ENCODE assay signal across 8 mouse cellular contexts in genomic region chr16:4655251-4655734, GRCm38 (mm10). TPM values are rescaled to one million over a fixed set of nuclear protein-coding genes. Genes with fewer than 3 reads are reported as not detected.
DNase-seq lines count a peak whose midpoint lies in the region; ATAC-seq and TF ChIP-seq lines count a peak whose summit lies in the region.

No protein-coding gene starts in this region.

- H3K4me2 ChIP-seq in forebrain, embryonic 15.5 days (replicated peaks): no peak overlapping the region
- no peak overlapping the region for H3K4me2 ChIP-seq in lung, embryonic 16.5 days (ENCODE audit: low read depth, low read length)

- peaks cover 82% of the 10 kb centered on the region for H3K4me1 ChIP-seq in forebrain, embryonic 10.5 days
- peaks cover 9% of the 10 kb centered on the region for H3K4me1 ChIP-seq in forebrain, embryonic 15.5 days
- H3K4me1 ChIP-seq in embryonic fibroblast, embryonic 13.5 days (ENCODE audit: control insufficient read depth, insufficient read depth, low read length): peaks cover 36% of the 10 kb centered on the region
- peaks cover 23% of the 10 kb centered on the region for H3K4me1 ChIP-seq in lung, embryonic 16.5 days (replicated peaks; ENCODE audit: control insufficient read depth, insufficient read depth, low read length)

- H3K9ac ChIP-seq in forebrain, embryonic 15.5 days (replicated peaks): no peak overlapping the region
- no peak overlapping the region for H3K9ac ChIP-seq in lung, embryonic 16.5 days (ENCODE audit: low read length)

- no peak for TF ChIP-seq CTCF in embryonic fibroblast, embryonic 13.5 days (IDR thresholded peaks at IDR 0.05; ENCODE audit: borderline replicate concordance, insufficient read depth, low read length)

- H3K27ac ChIP-seq in forebrain, embryonic 10.5 days: peak overlapping the region; percentile 75
- H3K27ac ChIP-seq in forebrain, embryonic 15.5 days (replicated peaks): no peak overlapping the region
- peak overlapping the region; percentile 26; the same call in 1 of the 2 replicates for H3K27ac ChIP-seq in embryonic fibroblast, embryonic 13.5 days (ENCODE audit: insufficient read depth, low read length)
- H3K27ac ChIP-seq in lung, embryonic 16.5 days (ENCODE audit: low read length): peak overlapping the region; percentile 51

- peaks cover 49% of the 10 kb centered on the region for H3K36me3 ChIP-seq in forebrain, embryonic 10.5 days (replicated peaks)
- peaks cover 10% of the 10 kb centered on the region; the same call in 1 of the 2 replicates for H3K36me3 ChIP-seq in forebrain, embryonic 15.5 days
- peaks cover 13% of the 10 kb centered on the region; the same call in 1 of the 2 replicates for H3K36me3 ChIP-seq in lung, embryonic 16.5 days (ENCODE audit: control insufficient read depth, insufficient read depth, low read length)

- no peaks in the 10 kb centered on the region for H3K9me3 ChIP-seq in forebrain, embryonic 10.5 days
- no peaks in the 10 kb centered on the region for H3K9me3 ChIP-seq in forebrain, embryonic 15.5 days
- no peaks in the 10 kb centered on the region for H3K9me3 ChIP-seq in lung, embryonic 16.5 days (ENCODE audit: control insufficient read depth, low read length)

- H3K27me3 ChIP-seq in forebrain, embryonic 10.5 days (ENCODE audit: poor library complexity, severe bottlenecking): no peaks in the 10 kb centered on the region
- no peaks in the 10 kb centered on the region for H3K27me3 ChIP-seq in forebrain, embryonic 15.5 days
- H3K27me3 ChIP-seq in lung, embryonic 16.5 days (ENCODE audit: control insufficient read depth, insufficient read depth, low read depth, low read length): no peaks in the 10 kb centered on the region

- 73% methylated on average over 4 of the region's 4 CpGs for WGBS in forebrain, embryonic 10.5 days
- WGBS in forebrain, embryonic 15.5 days: 80% methylated on average over 4 of the region's 4 CpGs
- 55% methylated on average over 4 of the region's 4 CpGs for WGBS in lung, embryonic 16.5 days

- ATAC-seq in forebrain, embryonic 15.5 days (replicated peaks): no peak
- ATAC-seq in lung, embryonic 16.5 days (ENCODE audit: low read depth): 0 out of 2 replicates have a peak, but pooled peaks have one; percentile 24

- H3K4me3 ChIP-seq in forebrain, embryonic 10.5 days: no peak overlapping the region
- no peak overlapping the region for H3K4me3 ChIP-seq in forebrain, embryonic 15.5 days
- no peak overlapping the region for H3K4me3 ChIP-seq in embryonic fibroblast, embryonic 13.5 days (ENCODE audit: insufficient read depth, low read length)
- no peak overlapping the region for H3K4me3 ChIP-seq in lung, embryonic 16.5 days (ENCODE audit: low read length)

- no peak for TF ChIP-seq POLR2A in embryonic fibroblast, embryonic 13.5 days (IDR thresholded peaks at IDR 0.05; ENCODE audit: low read depth, low read length)

- DNase-seq in forebrain, embryonic 10.5 days (ENCODE audit: extremely low spot score, low spot score): no peak
- peak; percentile 79 for DNase-seq in kidney, adult 9 months
- DNase-seq in frontal cortex, postnatal 36 days (ENCODE audit: low spot score in 2 of 2): no peak
- DNase-seq in urinary bladder, postnatal 10 days (ENCODE audit: low spot score): no peak
- DNase-seq in spleen, adult 18-20 months: no peak

RNA-seq across cellular contexts. Expression of gene Dnaja3, which starts 15.5 kb away (rescaled TPM):
- polyA plus RNA-seq in forebrain, embryonic 10.5 days (2016; fragmentation: Nextera tagmentation; extraction: Ambion mirVana): 63.7 and 66.3 TPM in 2 replicates
- polyA plus RNA-seq in forebrain, embryonic 15.5 days (2015; fragmentation: Nextera tagmentation; extraction: Ambion mirVana): 55.8 and 58.0 TPM in 2 replicates
- 39.7 and 47.6 TPM in 2 replicates for polyA plus RNA-seq in embryonic fibroblast, embryonic 13.5 days (2011; ENCODE audit: insufficient read length, low read depth, missing spikeins)
- 61.3 and 61.9 TPM in 2 replicates for polyA plus RNA-seq in lung, embryonic 16.5 days (2015; fragmentation: Nextera tagmentation; extraction: Ambion mirVana)

RNA-seq across cellular contexts. Expression of gene Vasn, which starts 15.6 kb away (rescaled TPM):
- 9.2 and 9.3 TPM in 2 replicates for polyA plus RNA-seq in forebrain, embryonic 10.5 days (2016; fragmentation: Nextera tagmentation; extraction: Ambion mirVana)
- 3.0 and 3.6 TPM in 2 replicates for polyA plus RNA-seq in forebrain, embryonic 15.5 days (2015; fragmentation: Nextera tagmentation; extraction: Ambion mirVana)
- 72.1 and 79.5 TPM in 2 replicates for polyA plus RNA-seq in embryonic fibroblast, embryonic 13.5 days (2011; ENCODE audit: insufficient read length, low read depth, missing spikeins)
- polyA plus RNA-seq in lung, embryonic 16.5 days (2015; fragmentation: Nextera tagmentation; extraction: Ambion mirVana): 28.5 and 30.4 TPM in 2 replicates

RNA-seq across cellular contexts. Expression of gene Coro7, which starts 24.3 kb away (rescaled TPM):
- 17.6 and 19.1 TPM in 2 replicates for polyA plus RNA-seq in forebrain, embryonic 10.5 days (2016; fragmentation: Nextera tagmentation; extraction: Ambion mirVana)
- 25.0 TPM in 2 replicates for polyA plus RNA-seq in forebrain, embryonic 15.5 days (2015; fragmentation: Nextera tagmentation; extraction: Ambion mirVana)
- 17.7 and 23.3 TPM in 2 replicates for polyA plus RNA-seq in embryonic fibroblast, embryonic 13.5 days (2011; ENCODE audit: insufficient read length, low read depth, missing spikeins)
- polyA plus RNA-seq in lung, embryonic 16.5 days (2015; fragmentation: Nextera tagmentation; extraction: Ambion mirVana): 15.9 and 18.3 TPM in 2 replicates

RNA-seq across cellular contexts. Expression of gene Pam16, which starts 30.5 kb away (rescaled TPM):
- polyA plus RNA-seq in forebrain, embryonic 10.5 days (2016; fragmentation: Nextera tagmentation; extraction: Ambion mirVana): 93.5 and 94.7 TPM in 2 replicates
- 162 and 171 TPM in 2 replicates for polyA plus RNA-seq in forebrain, embryonic 15.5 days (2015; fragmentation: Nextera tagmentation; extraction: Ambion mirVana)
- polyA plus RNA-seq in embryonic fibroblast, embryonic 13.5 days (2011; ENCODE audit: insufficient read length, low read depth, missing spikeins): 30.5 and 33.1 TPM in 2 replicates
- polyA plus RNA-seq in lung, embryonic 16.5 days (2015; fragmentation: Nextera tagmentation; extraction: Ambion mirVana): 89.9 and 96.2 TPM in 2 replicates
